Mouse (Mus musculus) CD4-positive, CD25-positive, alpha-beta regulatory T cell (primary cell): ENCODE results near the gene Ms4a1. TPM values are rescaled to one million over a fixed set of nuclear protein-coding genes. Genes with fewer than 3 reads are reported as not detected.

Experiments used
- polyA plus RNA-seq: library from polyadenylated mRNA; unstranded; fragments of 100-300 nt; shearing (Covaris generic); gene quantifications from one replicate; pipeline ENCODE4 v1.2.1, GENCODE M21; 2017

Ms4a1 gene
- polyA plus RNA-seq: 2.6 TPM

DNA sequence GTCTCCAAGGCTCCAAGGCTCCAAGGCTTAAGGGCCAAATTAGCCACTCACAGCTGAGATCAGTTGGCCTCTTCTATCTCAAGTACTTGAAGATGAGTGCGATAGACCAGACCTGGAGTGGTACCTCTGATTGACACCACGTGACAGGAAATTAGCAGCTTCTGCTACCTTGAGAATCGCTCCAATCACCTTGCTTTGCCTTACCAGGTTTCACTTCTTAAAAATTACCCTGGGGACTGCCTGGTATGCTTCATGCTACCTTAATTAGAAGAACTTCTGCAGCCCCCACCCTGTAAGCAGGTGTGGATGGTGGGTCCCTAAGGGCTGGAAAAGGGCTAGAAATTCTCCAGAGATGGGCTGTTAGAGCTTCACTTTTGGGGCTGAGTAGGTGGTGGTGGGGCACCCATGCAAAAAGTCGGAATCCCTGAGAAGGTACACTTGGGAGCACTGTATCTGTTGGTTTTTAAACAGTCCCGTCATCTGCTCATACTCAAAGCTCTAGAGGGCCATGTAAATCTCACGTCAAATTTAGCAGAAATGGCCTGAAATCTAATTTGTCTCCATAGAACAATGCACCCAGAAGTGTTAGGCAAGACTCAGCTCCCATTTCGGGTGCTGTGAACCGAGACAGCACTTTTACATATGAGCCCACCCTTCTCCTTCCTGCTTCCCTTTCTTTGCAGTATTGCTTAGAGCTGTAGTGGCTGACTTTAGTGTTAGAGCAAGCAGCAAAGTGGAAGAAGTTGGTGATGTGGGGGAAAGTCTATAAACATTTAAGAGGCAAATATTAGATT lies at the start of gene Ms4a1:
Gene Ms4a1, minus strand, starts transcription at position 190 of the 794 bp plus-strand sequence.

DNA sequence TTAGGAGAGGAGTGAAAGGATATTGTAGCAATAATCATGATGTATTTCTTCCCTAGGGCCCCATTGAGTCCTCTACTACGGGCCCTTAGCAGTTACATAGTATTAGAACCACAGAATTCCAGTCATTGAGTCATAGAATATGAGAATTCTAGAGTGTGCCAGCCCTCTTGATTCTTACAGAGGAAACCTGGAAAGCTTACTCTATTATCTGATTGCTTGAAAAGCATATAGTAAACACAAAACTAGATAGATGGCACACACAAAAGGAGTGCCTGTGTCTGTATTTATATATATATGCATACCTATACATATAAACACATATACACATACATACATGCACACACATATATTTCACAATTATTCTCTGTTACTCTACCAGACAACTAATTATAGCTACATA lies 48.3 kb upstream of the Ms4a1 start, which contains the start of gene Ms4a14:
Gene Ms4a14, minus strand, starts transcription at position 101 of the 400 bp plus-strand sequence.

DNA sequence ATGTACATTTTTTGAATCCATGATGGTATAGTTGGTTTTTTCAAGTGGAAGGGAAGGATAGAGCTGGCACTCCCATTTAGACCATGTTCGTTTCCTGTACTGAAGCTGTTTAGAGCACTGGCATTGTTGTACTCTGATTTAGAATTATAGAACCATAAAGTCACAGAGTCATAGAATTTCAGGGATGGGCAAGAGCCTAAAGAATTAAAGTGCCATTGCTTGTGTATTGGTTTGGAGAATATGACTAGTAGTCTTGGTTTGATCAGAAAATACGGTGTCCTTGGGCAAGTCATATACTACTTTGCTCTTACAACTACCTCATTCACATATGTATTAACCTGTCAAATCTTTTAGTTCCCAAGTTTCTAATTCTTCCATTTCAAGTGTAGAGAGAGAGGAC lies 17.7 kb upstream of the Ms4a1 start, which contains the start of gene Ms4a5:
Gene Ms4a5, minus strand, starts transcription at position 101 of the 400 bp plus-strand sequence.

DNA sequence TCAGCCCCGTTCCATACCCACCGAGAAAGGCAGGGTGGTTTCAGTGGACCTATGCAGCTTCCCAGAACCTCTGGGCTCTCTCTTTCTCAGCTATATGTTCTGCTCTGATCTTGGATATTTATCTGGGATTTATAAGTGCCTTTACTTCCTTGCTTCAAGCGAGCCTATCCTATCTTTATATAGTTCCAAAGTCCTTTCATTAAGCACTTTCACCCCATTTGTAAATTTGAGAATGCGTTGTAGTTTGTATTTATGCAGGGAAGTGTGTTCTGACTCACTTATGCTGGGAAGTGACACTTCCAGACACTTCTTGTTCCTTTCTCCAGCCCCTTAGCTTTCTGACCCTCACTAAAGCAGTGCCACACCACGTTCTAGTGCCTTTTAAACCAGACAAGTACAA lies 33.7 kb downstream of the Ms4a1 start, which contains the start of gene Ms4a12:
Gene Ms4a12, minus strand, starts transcription at position 101 of the 400 bp plus-strand sequence.

Other genes with a start within 250 kb of the Ms4a1 start
- gene Ms4a18, start 248.2 kb downstream of the Ms4a1 start, polyA plus RNA-seq: not detected
- 0.37 TPM for gene Ms4a8a, start 185.1 kb downstream of the Ms4a1 start, polyA plus RNA-seq
- gene 1700017D01Rik, start 135.4 kb downstream of the Ms4a1 start, polyA plus RNA-seq: not detected
- not detected for gene 1700025F22Rik, start 100.9 kb downstream of the Ms4a1 start, polyA plus RNA-seq
- not detected for gene Ms4a13, start 69.5 kb downstream of the Ms4a1 start, polyA plus RNA-seq
- gene Ms4a12, start 33.8 kb downstream of the Ms4a1 start, polyA plus RNA-seq: not detected
- not detected for gene Ms4a5, start 17.6 kb upstream of the Ms4a1 start, polyA plus RNA-seq
- gene Ms4a14, start 48.2 kb upstream of the Ms4a1 start, polyA plus RNA-seq: 0.07 TPM
- gene Ms4a7, start 69.9 kb upstream of the Ms4a1 start, polyA plus RNA-seq: 0.28 TPM
- gene Ms4a4a, start 109.3 kb upstream of the Ms4a1 start, polyA plus RNA-seq: 1.1 TPM
- 88.3 TPM for gene Ms4a4c, start 138.5 kb upstream of the Ms4a1 start, polyA plus RNA-seq
- gene Ms4a4b, start 177.3 kb upstream of the Ms4a1 start, polyA plus RNA-seq: 3,157 TPM
- 11.8 TPM for gene Ms4a6c, start 203.1 kb upstream of the Ms4a1 start, polyA plus RNA-seq
- gene Gm8369, start 219.7 kb upstream of the Ms4a1 start, polyA plus RNA-seq: 403 TPM